Mouse (Mus musculus) embryonic facial prominence, embryonic 10.5 days (tissue): ENCODE data around the gene Cfap44. TPM values are rescaled to one million over a fixed set of nuclear protein-coding genes. Genes with fewer than 3 reads are reported as not detected.

ENCODE experiments used
- DNase-seq: peaks from one replicate; pipeline ENCODE4 v3.0.0-alpha.2; 2017; ENCODE audit warnings: low spot score
- H3K27ac ChIP-seq: fragments of 300-500 bp; sonication (generic); replicated peaks from 2 replicates; pipeline ENCODE4 v1.5.1; 2016; ENCODE audit warnings: mild to moderate bottlenecking
- H3K27me3 ChIP-seq: fragments of 300-500 bp; sonication (generic); replicated peaks from 2 replicates; pipeline ENCODE4 v1.6.1; 2016; ENCODE audit warnings: low read depth, mild to moderate bottlenecking; ENCODE audit not compliant: poor library complexity, severe bottlenecking
- H3K36me3 ChIP-seq: fragments of 300-500 bp; sonication (generic); replicated peaks from 2 replicates; pipeline ENCODE4 v1.6.1; 2016; ENCODE audit warnings: mild to moderate bottlenecking, moderate library complexity
- H3K4me1 ChIP-seq: fragments of 300-500 bp; sonication (generic); 2 replicates; pipeline ENCODE4 v1.6.1; 2016
- H3K4me3 ChIP-seq: fragments of 300-500 bp; sonication (generic); 2 replicates; pipeline ENCODE4 v1.5.1; 2016; ENCODE audit warnings: mild to moderate bottlenecking, moderate library complexity
- H3K9me3 ChIP-seq: fragments of 300-500 bp; sonication (generic); 2 replicates; pipeline ENCODE4 v1.6.1; 2016; ENCODE audit warnings: mild to moderate bottlenecking
- WGBS: fragments of 180-500 bp; shearing (Covaris S2); methylation state at CpG from one replicate; pipeline ENCODE4 v1.1.7; 2016; 5-methylcytosine and 5-hydroxymethylcytosine counted together
- polyA plus RNA-seq: library from polyadenylated mRNA; unstranded; fragments of >200 nt; fragmentation: Nextera tagmentation; extraction: Ambion mirVana; gene quantifications from 2 replicates; pipeline ENCODE4 v1.2.1, GENCODE M21; 2016

The Cfap44 gene
- polyA plus RNA-seq, 1 experiment from 2014 or later = 0.76 TPM

- 29% methylated on average over 8 of the region's 8 CpGs for WGBS
- no peak for DNase-seq
- Histone ChIP-seq H3K9me3 (peaks cover 8% of the 10 kb centered on the region), H3K4me1 (peaks cover 71% of the 10 kb centered on the region), H3K4me3 (peak overlapping the region; percentile 45; the same call in 1 of the 2 replicates), H3K27me3 (no peaks in the 10 kb centered on the region), H3K36me3 (peaks cover 20% of the 10 kb centered on the region), H3K27ac (peak overlapping the region; percentile 85)
These were observed 135.1 kb downstream of the Cfap44 start for GRCm38 (mm10) chr16:44529691-44530090.

GRCm38 (mm10) chr16:44530191-44530590 lies 135.6 kb downstream of the Cfap44 start:
- 12% methylated on average over 9 of the region's 9 CpGs for WGBS
- peaks cover 20% of the 10 kb centered on the region for H3K36me3 ChIP-seq
- H3K9me3 ChIP-seq = peaks cover 8% of the 10 kb centered on the region
- peak overlapping the region; percentile 45 for H3K4me3 ChIP-seq
- no peaks in the 10 kb centered on the region for H3K27me3 ChIP-seq
- no peak for DNase-seq
- peak overlapping the region; percentile 85 for H3K27ac ChIP-seq
- peaks cover 76% of the 10 kb centered on the region for H3K4me1 ChIP-seq

- Histone ChIP-seq H3K36me3 (peaks cover 20% of the 10 kb centered on the region), H3K27me3 (no peaks in the 10 kb centered on the region), H3K27ac (peak overlapping the region; percentile 85), H3K4me3 (peak overlapping the region; percentile 45), H3K4me1 (peaks cover 83% of the 10 kb centered on the region), H3K9me3 (peaks cover 8% of the 10 kb centered on the region)
- under 1% methylated on average over 7 of the region's 7 CpGs for WGBS
- peak; percentile 94 for DNase-seq
These were observed 136.2 kb downstream of the Cfap44 start for GRCm38 (mm10) chr16:44530829-44531228.

- 25% methylated on average over 12 of the region's 12 CpGs for WGBS
- H3K4me1 ChIP-seq = peaks cover 85% of the 10 kb centered on the region
- peak overlapping the region; percentile 45 for H3K4me3 ChIP-seq
- peaks cover 24% of the 10 kb centered on the region for H3K36me3 ChIP-seq
- H3K27ac ChIP-seq = peak overlapping the region; percentile 85
- no peak for DNase-seq
- peaks cover 8% of the 10 kb centered on the region for H3K9me3 ChIP-seq
- no peaks in the 10 kb centered on the region for H3K27me3 ChIP-seq
These were observed 136.7 kb downstream of the Cfap44 start for GRCm38 (mm10) chr16:44531239-44531797.

Other genes with a start within 250 kb of the Cfap44 start
- 2.6 TPM in 2 replicates for gene Usf3, start 221.6 kb upstream of the Cfap44 start, polyA plus RNA-seq
- gene Sidt1, start 61.6 kb upstream of the Cfap44 start, polyA plus RNA-seq = 0.21 and 0.29 TPM in 2 replicates
- gene Spice1, start 47.7 kb upstream of the Cfap44 start, polyA plus RNA-seq = 33.9 and 34.5 TPM in 2 replicates
- 14.2 and 14.3 TPM in 2 replicates for gene Boc, start 164.1 kb downstream of the Cfap44 start, polyA plus RNA-seq